In the genomic region with DNA sequence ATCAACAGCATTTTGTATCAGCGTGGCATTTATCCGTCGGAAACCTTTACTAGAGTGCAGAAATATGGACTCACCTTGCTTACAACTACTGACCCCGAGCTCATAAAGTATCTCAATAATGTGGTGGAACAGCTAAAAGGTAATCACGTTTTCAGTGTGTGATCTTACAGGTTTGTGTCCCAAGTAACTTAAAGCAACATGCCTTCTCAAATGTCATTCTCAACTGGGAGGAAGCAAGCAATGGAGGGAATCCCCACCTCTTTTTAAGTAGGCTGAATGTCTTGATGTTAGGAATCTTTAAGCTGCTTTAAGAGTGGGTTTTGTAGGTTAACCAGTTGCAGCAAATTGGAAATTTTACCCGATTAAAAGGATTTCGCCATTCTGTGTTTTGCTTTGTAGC, we compare ENCODE assay signal across 9 mouse cellular contexts. TPM values are rescaled to one million over a fixed set of nuclear protein-coding genes. Genes with fewer than 3 reads are reported as not detected.
A peak's percentile ranks its signal among the peaks of the same experiment; 100 is the strongest.
DNase-seq lines count a peak whose midpoint lies in the region; ATAC-seq and TF ChIP-seq lines count a peak whose summit lies in the region.
"Had no signal": no experiment of that assay in that cellular context is flagged by ENCODE, and none has a peak within 500 bp of the region (broad histone marks: within the 10 kb centered on the region; RNA-seq: fewer than 3 reads in every experiment).

No protein-coding gene starts in this region.

- TF ChIP-seq CTCF in kidney, adult 2 months (conservative IDR thresholded peaks at IDR 0.05; ENCODE audit: insufficient read depth, insufficient read length, low read depth, low read length) = no peak
- TF ChIP-seq CTCF in midbrain, postnatal 0 days (IDR thresholded peaks at IDR 0.05) = no peak

- H3K27me3 ChIP-seq in kidney, adult 2 months (replicated peaks; ENCODE audit: control insufficient read depth, insufficient read depth, low read length) = no peaks in the 10 kb centered on the region
- no peaks in the 10 kb centered on the region for H3K27me3 ChIP-seq in hindbrain, embryonic 14.5 days (ENCODE audit: control insufficient read depth, insufficient read depth, low read length)
- H3K27me3 ChIP-seq in midbrain, postnatal 0 days (ENCODE audit: insufficient read depth, low read length) = no peaks in the 10 kb centered on the region

- peak overlapping the region; percentile 62; the same call in 1 of the 2 replicates for H3K4me3 ChIP-seq in kidney, adult 2 months (ENCODE audit: insufficient read depth, low read depth, low read length)
- H3K4me3 ChIP-seq in hindbrain, embryonic 14.5 days (replicated peaks; ENCODE audit: low read length) = peak overlapping the region; percentile 80
- H3K4me3 ChIP-seq in midbrain, postnatal 0 days (ENCODE audit: low read depth, low read length) = peak overlapping the region; percentile 82

- DNase-seq in kidney, adult 2 months = no peak
- DNase-seq in kidney, postnatal 4 days = no peak
- DNase-seq in adipocyte (ENCODE audit: low spot score) (peak; percentile 35), MN1 (ENCODE audit: low spot score) (no peak)
- DNase-seq in hindbrain, embryonic 14.5 days (ENCODE audit: low spot score) = no peak
- no peak for DNase-seq in midbrain, postnatal 0 days (ENCODE audit: low spot score)
- DNase-seq in cerebellum, postnatal 25 days = no peak
- no peak for DNase-seq in thymus, postnatal 0 days (ENCODE audit: low spot score)

- no peak for ATAC-seq in hindbrain, embryonic 14.5 days (ENCODE audit: low FRiP score)
- ATAC-seq in midbrain, postnatal 0 days (ENCODE audit: low FRiP score) = no peak

- no peaks in the 10 kb centered on the region for H3K36me3 ChIP-seq in kidney, adult 2 months (ENCODE audit: control insufficient read depth, insufficient read depth, low read length)
- H3K36me3 ChIP-seq in hindbrain, embryonic 14.5 days (replicated peaks; ENCODE audit: control insufficient read depth, insufficient read depth) = no peaks in the 10 kb centered on the region
- no peaks in the 10 kb centered on the region for H3K36me3 ChIP-seq in midbrain, postnatal 0 days (ENCODE audit: insufficient read depth, low read length)

- peak overlapping the region; percentile 65 for H3K9ac ChIP-seq in hindbrain, embryonic 14.5 days
- peak overlapping the region; percentile 64 for H3K9ac ChIP-seq in midbrain, postnatal 0 days (replicated peaks; ENCODE audit: low read length, poor library complexity, severe bottlenecking)

- WGBS in kidney, adult 2 months = 15% methylated on average over 7 of the region's 7 CpGs
- 19% methylated on average over 7 of the region's 7 CpGs for WGBS in hindbrain, embryonic 14.5 days
- WGBS in midbrain, postnatal 0 days = 18% methylated on average over 7 of the region's 7 CpGs

- no peaks in the 10 kb centered on the region; the same call in 1 of the 2 replicates for H3K4me1 ChIP-seq in kidney, adult 2 months (ENCODE audit: control insufficient read depth, insufficient read depth, low read length)
- H3K4me1 ChIP-seq in hindbrain, embryonic 14.5 days (replicated peaks; ENCODE audit: control insufficient read depth, insufficient read depth, low read length) = peaks cover 15% of the 10 kb centered on the region; the same call in 1 of the 2 replicates
- peaks cover 9% of the 10 kb centered on the region; the same call in 1 of the 2 replicates for H3K4me1 ChIP-seq in midbrain, postnatal 0 days (ENCODE audit: insufficient read depth, low read length)

- H3K4me2 ChIP-seq in hindbrain, embryonic 14.5 days (replicated peaks) = peak overlapping the region; percentile 85
- H3K4me2 ChIP-seq in midbrain, postnatal 0 days (ENCODE audit: low read depth, low read length, poor library complexity, severe bottlenecking) = peak overlapping the region; percentile 91

- no peaks in the 10 kb centered on the region for H3K9me3 ChIP-seq in hindbrain, embryonic 14.5 days (ENCODE audit: control insufficient read depth, low read length)
- no peaks in the 10 kb centered on the region for H3K9me3 ChIP-seq in midbrain, postnatal 0 days (ENCODE audit: low read length)

- TF ChIP-seq POLR2A in kidney, adult 2 months (IDR thresholded peaks at IDR 0.05; ENCODE audit: low read depth, low read length) = no peak

- H3K27ac ChIP-seq in kidney, adult 2 months (ENCODE audit: insufficient read depth, low read depth, low read length) = no peak overlapping the region
- H3K27ac ChIP-seq in hindbrain, embryonic 14.5 days = no peak overlapping the region
- H3K27ac ChIP-seq in midbrain, postnatal 0 days (ENCODE audit: low read depth, low read length) = no peak overlapping the region; the same call in 1 of the 2 replicates

RNA-seq across cellular contexts. Expression of a gene that starts 0.8 kb away (rescaled TPM):
- 1.6 and 2.5 TPM in 2 replicates for polyA plus RNA-seq in kidney, adult 2 months (2012; rRNA removed)
- polyA plus RNA-seq in hindbrain, embryonic 14.5 days (2014; fragmentation: Nextera tagmentation; extraction: Ambion mirVana) = 17.2 and 18.8 TPM in 2 replicates
- total RNA-seq in midbrain, postnatal 0 days (2014; rRNA removed) = 6.7 and 6.8 TPM in 2 replicates
- polyA plus RNA-seq in midbrain, postnatal 0 days (2015; fragmentation: Nextera tagmentation; extraction: Ambion mirVana) = 11.5 and 11.6 TPM in 2 replicates
- 140 TPM in 2 replicates for polyA plus RNA-seq in thymus, postnatal 0 days (2015; fragmentation: Nextera tagmentation; extraction: Ambion mirVana)

RNA-seq across cellular contexts. Expression of a gene that starts 23.9 kb away (rescaled TPM):
- polyA plus RNA-seq in kidney, adult 2 months (2012; rRNA removed) = not detected in 2 replicates
- 0.10 TPM in 1 of 2 replicates, not detected in the other for polyA plus RNA-seq in hindbrain, embryonic 14.5 days (2014; fragmentation: Nextera tagmentation; extraction: Ambion mirVana)
- total RNA-seq in midbrain, postnatal 0 days (2014; rRNA removed) = 0.22 TPM in 1 of 2 replicates, not detected in the other
- not detected in 2 replicates for polyA plus RNA-seq in midbrain, postnatal 0 days (2015; fragmentation: Nextera tagmentation; extraction: Ambion mirVana)
- 0.06 TPM in 1 of 2 replicates, not detected in the other for polyA plus RNA-seq in thymus, postnatal 0 days (2015; fragmentation: Nextera tagmentation; extraction: Ambion mirVana)
- total RNA-seq: neutrophil, adult 5-6 weeks had no signal
